Mouse (Mus musculus): ENCODE data around the gene Mapk7.

Gene Mapk7

DNA sequence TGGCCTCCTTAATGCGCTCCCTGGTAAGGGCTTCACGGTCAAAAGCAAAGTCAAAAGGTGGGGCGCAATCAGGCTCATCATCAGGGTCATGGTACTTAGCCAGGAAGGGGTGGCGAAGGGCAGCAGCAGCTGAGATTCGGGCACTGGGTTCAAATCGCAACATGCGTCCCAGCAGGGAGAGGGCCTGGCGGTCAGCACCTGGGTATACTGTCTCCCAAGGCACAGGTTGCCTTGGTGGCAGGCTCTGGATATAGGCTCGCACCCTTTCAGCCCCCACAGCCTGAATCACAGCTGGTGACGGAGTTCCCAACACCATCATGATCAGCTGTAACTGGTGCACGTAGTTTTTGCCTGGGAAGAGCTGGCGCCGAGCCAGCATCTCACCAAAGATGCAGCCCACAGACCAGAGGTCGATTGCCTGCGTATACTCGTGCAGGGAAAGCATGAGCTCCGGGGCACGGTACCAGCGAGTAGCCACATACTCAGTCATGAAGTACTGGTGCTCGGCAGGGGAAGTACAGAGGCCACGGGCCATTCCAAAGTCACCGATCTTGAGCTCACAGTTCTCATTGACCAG lies 3.2 kb downstream of the Mapk7 start:
- in situ Hi-C loops (cut with MboI, MseI): no loop called here

DNA sequence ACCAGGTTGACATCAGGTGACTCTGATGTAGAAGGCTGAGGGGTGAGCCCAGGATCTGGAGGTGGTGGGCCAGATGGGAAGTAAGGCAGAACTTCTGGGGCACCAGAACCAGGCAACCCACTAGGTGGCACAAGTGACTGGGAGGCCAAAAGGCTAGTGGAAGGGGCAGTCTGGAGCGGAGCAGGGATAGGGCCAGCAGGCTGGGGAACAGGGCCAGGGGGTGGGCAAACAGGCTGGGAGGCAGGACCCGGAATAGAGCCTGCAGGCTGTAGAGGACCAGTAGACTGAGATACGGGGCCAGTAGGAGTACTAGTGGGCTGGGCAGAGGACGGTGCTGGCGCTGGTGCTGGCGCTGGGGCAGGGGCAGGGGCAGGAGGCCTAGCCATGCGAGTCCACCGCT lies 4.3 kb downstream of the Mapk7 start:
- in situ Hi-C loops (cut with MboI, MseI): no loop called here

DNA sequence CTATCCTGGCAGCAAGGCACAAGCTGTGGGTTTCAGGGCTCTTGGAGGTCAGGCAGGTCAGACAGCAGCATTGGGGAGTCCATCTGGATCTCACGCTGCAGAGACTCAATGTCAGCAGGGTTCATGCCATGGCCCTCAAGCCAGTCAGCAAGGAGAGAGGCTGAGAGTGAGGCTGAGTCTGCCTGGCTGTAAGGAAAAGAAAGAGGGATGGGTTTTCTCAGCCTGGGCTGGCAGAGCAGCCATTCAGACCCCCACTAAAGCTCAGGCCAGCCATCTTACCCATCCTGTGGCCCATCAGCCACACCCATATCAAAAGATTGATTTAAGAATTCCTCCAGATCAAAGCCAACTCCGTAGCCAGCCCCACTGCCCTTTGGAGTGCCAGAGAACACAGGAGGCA lies 5.1 kb downstream of the Mapk7 start:
- in situ Hi-C loops (cut with MboI, MseI): no loop called here

DNA sequence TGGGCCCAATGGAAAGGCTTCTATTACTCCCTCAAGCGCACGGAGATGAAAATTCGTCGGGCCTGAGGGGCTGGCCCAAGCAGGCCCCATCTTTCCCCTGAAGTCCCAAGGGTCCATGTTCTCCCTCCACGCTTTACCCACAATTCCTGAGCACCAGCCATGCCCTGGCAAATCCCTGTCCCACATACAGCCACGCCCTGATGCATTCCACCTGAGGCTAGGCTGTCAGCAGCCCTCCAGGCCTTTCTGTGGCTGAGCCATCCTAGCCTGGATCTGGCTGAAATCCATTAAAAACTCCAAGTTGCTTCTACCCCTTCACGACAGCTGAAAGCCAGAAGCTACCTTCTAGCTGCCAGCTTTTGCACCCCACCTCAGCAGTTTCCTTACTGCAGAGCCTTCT lies 6.3 kb downstream of the Mapk7 start:
- in situ Hi-C loops (cut with MboI, MseI): no loop called here

DNA sequence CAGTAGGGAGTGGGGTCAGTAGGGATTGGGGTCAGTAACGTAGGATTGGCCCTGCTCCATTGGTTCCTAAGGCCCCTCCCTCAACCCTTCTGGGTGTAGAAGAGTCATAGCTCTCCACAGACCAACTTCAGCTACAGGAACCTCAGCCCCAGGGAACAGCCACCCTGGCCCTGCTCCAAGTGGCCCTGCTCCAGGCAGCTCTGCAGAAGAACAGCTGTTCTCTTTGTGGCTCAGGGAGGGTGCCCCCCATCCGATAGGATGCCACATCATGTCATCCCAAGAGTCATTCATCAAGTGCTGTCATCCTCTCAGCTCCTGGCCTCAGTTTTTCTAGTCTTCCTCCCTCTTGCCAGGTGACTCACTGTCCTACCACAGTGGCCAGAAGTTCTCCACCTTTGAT lies 6.8 kb downstream of the Mapk7 start:
- in situ Hi-C loops (cut with MboI, MseI): no loop called here

DNA sequence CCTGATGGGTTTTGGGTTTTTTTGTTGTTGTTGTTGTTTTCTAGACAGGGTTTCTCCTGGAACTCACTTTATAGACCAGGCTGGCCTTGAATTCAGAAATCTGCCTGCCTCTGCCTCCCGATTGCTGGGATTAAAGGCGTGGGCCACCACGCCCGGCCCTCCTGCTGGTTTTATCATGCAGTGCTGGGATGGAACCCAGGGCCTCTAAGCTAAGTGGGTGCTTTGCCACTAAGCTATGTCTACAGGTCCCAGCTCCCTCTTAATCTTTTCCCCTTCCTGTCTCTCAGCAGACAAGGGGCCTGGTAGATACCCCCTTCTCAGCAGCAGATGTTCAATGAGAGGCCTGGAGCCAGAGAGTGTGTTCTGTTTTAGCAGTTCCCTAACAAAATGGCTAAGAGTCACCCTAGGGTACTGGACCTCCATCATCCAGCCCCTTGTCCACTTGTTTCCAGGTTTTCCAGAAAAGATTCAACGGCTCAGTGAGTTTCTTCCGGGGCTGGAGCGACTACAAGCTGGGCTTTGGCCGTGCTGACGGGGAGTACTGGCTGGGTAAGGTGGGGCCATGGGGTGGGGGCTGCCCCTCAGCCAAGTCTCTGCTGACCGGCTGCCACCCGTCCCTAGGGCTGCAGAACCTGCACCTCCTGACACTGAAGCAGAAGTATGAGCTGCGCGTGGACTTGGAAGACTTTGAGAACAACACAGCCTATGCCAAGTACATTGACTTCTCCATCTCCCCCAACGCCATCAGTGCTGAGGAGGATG lies 7.6 kb downstream of the Mapk7 start:
- in situ Hi-C loops (cut with MboI, MseI): no loop called here

DNA sequence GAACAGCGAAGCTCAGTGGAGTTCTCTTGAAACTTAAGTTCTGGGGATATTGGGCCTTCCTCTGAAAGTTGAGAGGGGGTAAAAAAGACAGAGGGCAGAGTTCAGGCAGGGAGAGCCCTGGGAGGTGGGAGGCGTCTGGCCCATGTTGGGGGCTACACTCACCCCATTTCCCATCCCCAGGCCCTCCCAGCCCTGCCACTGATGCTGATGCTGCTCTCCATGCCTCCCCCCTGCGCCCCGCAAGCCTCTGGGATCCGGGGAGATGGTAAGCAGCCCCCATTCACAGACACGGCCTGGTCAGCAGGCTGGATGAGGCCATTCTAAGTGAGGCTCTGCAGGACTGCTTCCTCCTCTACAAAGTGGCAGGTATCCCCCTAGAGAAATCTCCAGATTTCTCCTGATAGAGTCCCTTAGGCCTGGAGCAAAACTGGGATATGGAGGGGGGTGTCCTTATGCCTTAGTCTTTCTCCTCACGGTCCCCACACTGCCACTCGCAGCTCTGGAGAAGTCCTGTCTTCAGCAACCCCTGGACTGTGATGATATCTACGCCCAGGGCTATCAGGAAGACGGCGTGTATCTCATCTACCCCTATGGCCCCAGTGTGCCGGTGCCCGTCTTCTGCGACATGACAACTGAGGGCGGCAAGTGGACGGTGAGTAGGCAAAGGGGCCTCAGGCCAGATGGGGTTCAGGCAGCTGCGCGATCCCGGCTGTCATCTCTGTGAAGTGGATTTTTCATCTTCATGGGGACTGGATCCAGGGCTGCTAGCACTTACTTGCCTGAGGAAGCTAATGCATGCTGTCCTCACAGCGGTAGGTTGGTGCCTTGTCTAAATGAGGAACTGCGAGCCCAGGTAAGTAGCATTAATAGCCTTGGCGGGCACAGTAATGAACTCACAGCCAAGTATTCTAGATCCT lies 8.4 kb downstream of the Mapk7 start:
- in situ Hi-C loops (cut with MboI, MseI): no loop called here

DNA sequence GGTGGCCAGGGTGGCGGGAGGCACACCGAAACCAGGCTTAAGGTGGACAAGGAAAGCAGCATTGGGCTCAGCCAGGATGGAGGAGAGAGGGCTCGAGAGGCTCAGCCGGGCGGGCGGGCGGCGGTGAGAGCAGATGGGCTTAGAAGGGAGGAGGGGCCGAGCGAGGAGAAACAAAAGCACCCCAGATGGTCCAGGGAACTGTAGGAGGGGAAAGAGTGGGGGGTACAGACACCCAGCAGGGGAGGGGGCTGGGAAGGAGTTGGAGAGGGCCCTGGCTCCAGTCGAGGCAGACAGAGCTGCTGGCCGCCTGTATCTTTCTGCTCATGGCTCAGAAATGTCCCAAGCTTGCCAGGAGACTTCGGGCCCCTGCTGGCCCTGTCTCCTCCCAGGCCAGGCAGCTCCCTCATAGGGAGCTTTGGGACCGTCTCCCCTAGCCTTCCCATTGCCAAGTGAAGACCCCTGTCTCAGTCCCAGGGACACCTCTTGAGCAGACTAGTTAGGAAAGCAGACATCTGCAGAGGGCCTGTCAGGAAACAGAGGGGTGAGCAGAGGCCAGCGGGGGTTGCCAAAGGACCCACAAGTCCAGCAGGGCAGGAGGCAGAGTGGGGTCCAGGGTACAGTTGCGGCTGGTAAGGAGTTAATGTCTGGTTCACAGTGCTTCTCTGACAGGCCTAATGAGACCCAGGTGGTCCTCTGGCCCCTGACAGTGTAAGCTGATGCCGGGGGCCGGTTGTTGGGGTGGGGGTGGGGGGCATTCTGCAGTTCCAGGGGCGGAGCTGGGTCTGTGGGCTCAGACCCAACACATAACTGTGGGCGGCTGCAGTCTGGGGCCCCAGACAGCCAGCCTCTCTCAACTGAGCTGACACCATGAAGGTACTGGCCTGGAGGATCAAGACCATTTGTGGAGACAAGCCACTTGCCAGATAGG lies 9.3 kb downstream of the Mapk7 start, which contains the start of gene Mfap4:
TSS of gene Mfap4 (plus strand) at position 819 of the 928 bp plus-strand sequence.
- in situ Hi-C loops (cut with MboI, MseI): no loop called here

DNA sequence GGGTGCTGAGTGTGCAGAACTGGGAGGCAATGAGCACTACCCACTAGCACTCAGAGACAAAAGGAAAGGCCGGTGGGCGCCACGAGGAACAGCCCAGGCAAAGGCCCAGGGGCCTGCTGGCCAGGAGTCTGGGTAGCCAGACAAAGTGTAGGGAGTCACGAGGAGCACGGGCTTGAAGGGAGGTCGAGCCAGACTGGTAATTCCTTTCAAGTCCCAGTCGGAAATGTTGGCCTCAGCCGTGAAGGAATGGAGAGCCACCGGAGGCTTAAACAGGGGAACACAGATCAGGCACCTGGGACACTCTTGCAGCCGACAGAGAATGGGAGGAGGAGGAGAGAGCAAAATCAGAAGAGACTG lies 10.0 kb downstream of the Mapk7 start:
- in situ Hi-C loops (cut with MboI, MseI): no loop called here

DNA sequence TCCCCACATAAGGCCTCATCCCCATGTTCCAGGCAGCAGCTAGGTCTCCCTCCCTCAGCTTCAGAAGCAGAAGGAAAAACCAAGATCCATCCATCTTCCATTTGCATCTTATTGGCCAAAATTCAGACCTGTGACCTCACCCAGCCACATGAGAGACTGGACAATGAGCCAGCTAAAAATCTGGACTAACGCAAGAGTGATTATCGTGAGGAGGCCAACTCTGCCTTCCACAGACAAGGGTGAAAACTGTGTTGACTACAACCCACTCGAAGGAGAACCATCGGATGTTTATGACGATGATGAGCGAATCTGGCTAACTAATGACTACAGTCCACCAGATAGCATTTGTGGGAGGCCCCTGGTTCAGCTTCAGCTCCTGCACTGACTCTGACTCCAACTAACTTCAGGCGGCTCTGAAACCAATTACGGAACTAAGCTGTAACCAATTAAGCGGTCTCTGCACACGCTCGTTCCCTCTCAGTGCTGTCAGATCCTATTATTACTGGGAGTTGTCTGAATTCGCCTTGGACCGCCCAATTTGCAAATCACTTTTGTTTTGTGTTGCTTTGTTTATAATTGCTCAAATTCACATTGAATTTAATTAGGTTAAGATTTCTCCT lies 10.9 kb downstream of the Mapk7 start:
- in situ Hi-C loops (cut with MboI, MseI): no loop called here

DNA sequence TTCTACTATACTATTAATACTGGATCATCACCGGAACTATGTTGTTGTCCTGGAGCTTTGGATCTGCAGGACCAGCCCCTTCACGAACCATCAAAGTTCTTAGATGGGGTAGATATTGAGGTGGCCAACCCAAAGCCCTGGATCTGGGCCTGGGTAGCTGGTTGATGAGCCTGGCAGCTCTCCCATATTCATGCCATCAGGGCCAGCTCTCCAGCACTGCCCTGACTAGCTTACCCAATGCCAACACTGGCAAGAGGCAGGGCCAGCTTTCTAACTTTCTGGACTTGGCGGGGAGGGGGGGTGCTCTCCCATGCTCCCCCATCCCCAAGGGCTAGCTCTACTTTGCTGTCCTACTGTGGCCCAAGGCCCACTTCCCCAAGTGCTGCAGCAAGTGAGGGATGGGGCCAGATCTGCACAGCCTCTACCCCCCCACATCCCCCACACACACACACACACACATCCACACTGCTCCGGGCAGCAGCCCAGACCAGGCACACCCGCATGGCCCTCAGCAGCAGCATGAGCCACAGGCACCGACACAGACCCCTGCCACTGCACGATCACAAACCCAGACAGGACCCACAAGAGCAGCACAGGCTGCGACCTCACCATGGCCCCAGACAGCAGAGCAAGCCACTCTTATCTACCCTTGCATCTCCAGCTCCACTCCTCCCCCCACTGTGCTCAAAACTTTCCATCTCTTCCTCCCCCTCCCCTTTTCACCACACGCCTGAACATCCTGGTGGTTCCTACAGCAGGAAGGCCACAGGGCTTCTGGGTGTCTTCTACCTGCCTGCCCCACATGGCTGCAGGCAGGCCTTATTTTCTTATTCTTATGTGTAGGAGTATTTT lies 12.7 kb downstream of the Mapk7 start:
- in situ Hi-C loops (cut with MboI, MseI): no loop called here

DNA sequence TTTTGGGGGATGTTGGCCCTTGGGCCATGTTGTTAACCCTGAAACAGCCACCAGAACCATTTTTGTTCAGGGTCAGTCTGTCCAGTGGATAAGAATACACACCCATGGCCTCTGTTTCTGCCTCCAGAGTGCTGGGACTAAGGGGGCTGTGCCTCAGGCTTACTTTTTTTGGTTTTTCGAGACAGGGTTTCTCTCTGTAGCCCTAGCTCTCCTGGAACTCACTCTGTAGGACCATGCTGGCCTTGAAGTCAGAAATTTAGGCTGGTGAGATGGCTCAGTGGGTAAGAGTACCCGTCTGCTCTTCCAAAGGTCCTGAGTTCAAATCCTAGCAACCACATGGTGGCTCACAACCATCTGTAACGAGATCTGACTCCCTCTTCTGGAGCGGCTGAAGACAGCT lies 15.4 kb downstream of the Mapk7 start:
- in situ Hi-C loops (cut with MboI, MseI): no loop called here

DNA sequence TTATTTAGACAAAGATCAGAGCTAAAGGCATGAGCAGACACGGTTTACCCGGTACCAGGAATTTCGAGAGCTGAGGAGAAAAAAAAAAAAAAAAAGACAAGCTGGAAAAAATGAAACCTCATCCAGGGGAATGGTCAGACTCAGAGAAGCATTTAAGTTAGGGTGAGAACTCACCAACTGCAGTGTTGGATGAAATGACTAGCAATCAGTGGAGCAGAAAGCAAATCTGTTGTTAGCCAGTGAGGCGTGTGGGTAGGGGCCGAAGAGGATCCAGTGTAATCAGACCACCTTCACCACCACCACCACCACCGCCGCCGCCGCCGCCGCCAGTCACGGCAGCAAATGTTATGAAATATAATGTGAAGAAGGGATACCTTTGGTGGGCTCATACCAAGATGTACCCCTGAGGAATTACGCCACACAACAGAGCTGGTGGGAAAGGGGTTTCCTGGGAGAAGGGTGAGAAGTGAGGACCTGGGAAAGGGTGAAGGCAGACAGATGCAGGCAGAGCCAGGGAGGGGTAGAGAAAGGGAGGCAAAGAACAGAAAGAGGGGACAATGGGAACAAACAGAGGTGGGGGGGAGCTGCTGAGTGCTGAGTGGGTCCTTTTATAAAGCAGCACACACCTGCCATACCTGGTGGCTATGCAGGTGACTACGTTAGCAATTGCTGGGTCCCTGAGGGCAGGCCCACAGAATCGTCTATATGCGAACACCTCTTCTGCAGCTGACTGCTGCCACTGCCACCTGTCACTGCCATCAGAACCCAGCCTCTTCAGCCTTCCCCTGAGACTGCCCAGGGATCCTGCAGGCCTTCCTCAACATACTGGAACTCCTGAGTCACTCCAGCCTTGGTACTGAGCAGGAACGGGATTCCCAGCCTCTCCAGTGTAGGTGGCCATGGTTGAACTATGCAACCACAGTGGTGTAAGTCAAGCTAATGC lies 16.4 kb downstream of the Mapk7 start:
- in situ Hi-C loops (cut with MboI, MseI): no loop called here

DNA sequence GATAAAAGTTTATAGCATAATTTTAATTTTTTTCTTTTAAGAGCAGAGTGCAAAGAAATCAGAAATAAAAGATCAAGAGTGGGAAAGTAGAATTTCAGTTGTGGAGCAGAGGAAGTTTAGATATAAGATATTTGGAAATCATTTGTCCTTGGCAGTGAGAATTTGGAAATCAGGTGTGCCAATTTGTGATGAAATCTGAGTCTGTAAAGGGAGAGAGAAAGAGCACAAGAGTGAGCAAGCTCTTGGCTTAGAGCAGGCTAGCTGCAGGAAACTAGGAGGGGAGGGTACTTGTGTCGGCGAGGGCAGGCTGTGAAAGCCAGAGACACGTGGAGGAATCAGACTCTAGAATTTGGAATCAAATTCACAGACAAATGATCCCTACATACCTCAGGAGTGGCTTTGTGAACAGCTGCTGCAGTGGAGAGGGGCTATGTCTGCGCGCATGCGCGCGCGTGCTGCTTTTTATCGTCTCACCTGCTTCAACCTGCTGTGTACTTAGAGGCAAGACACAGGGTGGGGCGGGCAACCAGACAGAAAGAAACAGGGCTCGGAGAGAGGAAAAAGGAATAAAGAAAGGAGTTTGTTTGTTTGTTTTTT lies 17.3 kb downstream of the Mapk7 start:
- in situ Hi-C loops (cut with MboI, MseI): no loop called here

DNA sequence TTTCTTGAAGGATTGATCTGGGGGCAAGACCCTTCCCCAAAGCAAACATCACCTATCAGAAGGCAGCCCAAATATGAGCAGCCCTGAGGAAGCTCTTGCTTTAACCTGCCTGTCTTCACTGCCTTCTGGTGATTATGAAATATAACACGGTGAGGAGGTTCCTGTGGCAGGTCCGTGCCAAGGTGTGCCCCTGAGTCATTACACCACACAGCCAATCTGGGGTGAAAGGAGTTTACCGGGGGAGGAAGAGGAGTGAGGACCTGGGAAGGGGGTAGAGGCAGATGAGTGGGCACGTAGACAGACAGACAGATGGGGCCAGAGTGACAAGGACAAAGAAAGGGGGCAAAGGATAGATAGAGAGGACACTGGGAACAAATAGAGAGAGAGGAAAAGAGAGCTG lies 20.6 kb downstream of the Mapk7 start:
- in situ Hi-C loops (cut with MboI, MseI): no loop called here

DNA sequence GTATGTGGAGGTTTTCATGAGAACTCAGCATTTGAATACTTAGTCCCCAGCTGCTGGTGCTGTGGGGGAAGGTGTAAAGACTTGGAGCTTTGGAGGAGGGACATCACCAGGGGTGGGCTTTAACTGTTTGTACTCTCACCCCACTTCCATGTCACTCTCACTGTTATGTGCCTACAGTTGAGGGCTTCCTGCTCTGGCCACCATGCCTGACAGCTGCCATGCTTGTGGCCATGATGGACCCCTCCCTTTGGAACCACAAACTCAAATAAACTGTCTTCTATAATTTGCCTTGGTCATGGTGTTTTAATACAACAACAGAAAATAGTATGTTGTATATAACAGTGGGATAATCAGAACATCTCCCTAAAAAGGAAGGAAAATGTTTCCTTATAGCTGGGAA lies 23.3 kb downstream of the Mapk7 start:
- in situ Hi-C loops (cut with MboI, MseI): no loop called here

DNA sequence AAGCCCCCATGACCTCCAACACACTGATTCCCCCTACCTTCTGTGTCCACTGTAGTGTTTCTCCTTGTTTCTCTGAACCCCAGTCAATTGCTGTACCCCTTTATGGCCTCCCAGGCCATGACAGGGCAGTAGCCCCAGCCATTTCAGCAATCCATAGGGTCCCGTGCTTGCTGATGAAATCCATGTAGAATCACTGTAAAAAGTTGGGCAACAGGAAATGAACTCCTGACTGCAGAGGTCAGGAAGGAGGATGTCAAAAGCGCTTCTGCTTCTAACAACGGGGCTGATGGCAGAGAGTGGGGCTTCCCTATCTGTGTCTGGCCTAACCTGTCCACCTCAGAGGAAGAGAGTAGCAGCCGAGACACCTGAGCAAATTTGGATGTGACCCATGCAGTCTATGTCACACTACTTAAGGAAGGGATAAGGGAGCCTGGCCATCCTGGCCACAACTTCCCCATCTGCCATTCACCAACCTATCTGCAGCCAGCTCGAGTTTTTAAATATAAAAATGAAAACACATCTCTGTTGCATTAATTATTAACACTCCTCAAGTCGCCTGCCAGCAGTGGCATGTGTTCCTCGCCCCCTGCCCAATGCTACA lies 24.8 kb downstream of the Mapk7 start:
- in situ Hi-C loops (cut with MboI, MseI): loop anchor here (10.0 kb wide), 1 partner anchor 1485 kb away; no protein-coding TSS in a partner anchor

DNA sequence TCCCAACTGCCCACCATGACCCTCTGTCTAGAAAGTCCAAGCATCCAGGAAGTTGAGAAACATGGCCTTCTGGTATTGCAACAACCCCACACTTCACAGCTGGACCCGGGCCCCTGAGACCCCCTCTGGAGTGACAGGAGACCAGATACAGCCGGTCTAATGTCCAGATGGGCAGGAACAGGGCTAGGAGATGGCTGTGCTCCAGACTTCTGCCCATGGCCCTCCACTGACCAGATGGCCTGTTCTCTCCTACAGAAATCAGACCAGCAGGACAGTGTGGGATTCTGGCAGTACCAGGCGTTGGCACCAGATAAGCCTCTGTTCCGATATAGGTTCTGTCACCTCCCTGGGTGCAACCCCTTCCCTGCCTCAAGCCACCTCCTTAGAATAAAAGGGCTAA lies 25.7 kb downstream of the Mapk7 start:
- in situ Hi-C loops (cut with MboI, MseI): loop anchor here (10.0 kb wide), 1 partner anchor 1484 kb away; no protein-coding TSS in a partner anchor

Data from T-helper 2 cell (primary cell).